Mouse (Mus musculus) lung, embryonic 16.5 days (tissue): ENCODE measurements at regions not wholly inside any gene's neighbourhood (a gene's known extent, or its start where the extent isn't known, plus 50 kb on each side); places are given as distances from the start of the nearest gene placed in this dataset.
A peak's percentile ranks its signal among the peaks of the same experiment; 100 is the strongest.

Experiments used
- ATAC-seq: fragments of 200-750 bp; cut with Nextera tagmentation; 2 replicates; pipeline ENCODE4 v1.8.0; 2017; ENCODE audit warnings: low read depth, mild to moderate bottlenecking, moderate library complexity
- H3K27ac ChIP-seq: fragments of 300-500 bp; sonication (generic); 2 replicates; pipeline ENCODE4 v1.5.1; 2014; ENCODE audit warnings: mild to moderate bottlenecking, control low read depth, low read length
- H3K27me3 ChIP-seq: fragments of 300-500 bp; sonication (generic); 2 replicates; pipeline ENCODE4 v1.6.1; 2014; ENCODE audit warnings: low read depth, low read length, mixed read lengths; ENCODE audit not compliant: control insufficient read depth, insufficient read depth
- H3K36me3 ChIP-seq: fragments of 300-500 bp; sonication (generic); 2 replicates; pipeline ENCODE4 v1.6.1; 2014; ENCODE audit warnings: low read length; ENCODE audit not compliant: control insufficient read depth, insufficient read depth
- H3K4me1 ChIP-seq: fragments of 300-500 bp; sonication (generic); replicated peaks from 2 replicates; pipeline ENCODE4 v1.6.1; 2014; ENCODE audit warnings: low read length, mixed read lengths; ENCODE audit not compliant: control insufficient read depth, insufficient read depth
- H3K4me2 ChIP-seq: fragments of 300-500 bp; sonication (generic); 2 replicates; pipeline ENCODE4 v1.6.1; 2014; ENCODE audit warnings: low read depth, low read length, control low read depth
- H3K4me3 ChIP-seq: fragments of 300-500 bp; sonication (generic); 2 replicates; pipeline ENCODE4 v1.5.1; 2014; ENCODE audit warnings: mild to moderate bottlenecking, low read length, control low read depth
- H3K9ac ChIP-seq: fragments of 300-500 bp; sonication (generic); 2 replicates; pipeline ENCODE4 v1.6.1; 2014; ENCODE audit warnings: low read length, control low read depth
- H3K9me3 ChIP-seq: fragments of 300-500 bp; sonication (generic); 2 replicates; pipeline ENCODE4 v1.6.1; 2016; ENCODE audit warnings: low read length; ENCODE audit not compliant: control insufficient read depth
- WGBS: fragments of 180-500 bp; shearing (Covaris S2); extraction: QIAGEN DNeasy Blood & Tissue Kit; methylation state at CpG from one replicate; pipeline ENCODE4 v1.1.7; 2014; 5-methylcytosine and 5-hydroxymethylcytosine counted together

DNA sequence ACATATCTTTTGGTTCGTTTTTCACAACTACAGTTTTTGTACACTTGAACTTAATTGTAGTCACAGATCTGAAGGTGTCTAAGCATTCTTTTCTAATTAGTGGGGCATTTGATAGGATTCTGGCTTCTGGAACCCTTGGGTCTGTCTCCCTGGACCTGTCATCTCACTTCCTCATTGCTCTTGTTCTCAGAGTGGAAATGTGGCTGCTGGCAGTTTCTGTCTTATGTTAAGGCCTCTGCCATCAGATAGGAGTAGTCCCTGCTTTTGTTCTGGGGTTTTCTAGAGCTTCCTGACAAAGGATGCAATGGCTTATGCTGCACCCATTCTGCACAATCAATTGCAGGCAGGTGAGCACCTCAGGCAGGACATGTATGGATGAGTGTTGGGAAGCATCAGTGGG lies 119.5 kb upstream of the Pde3a start:
- H3K27me3 ChIP-seq: no peaks in the 10 kb centered on the region
- H3K4me2 ChIP-seq: no peak overlapping the region
- 74% methylated on average over 1 of the region's 1 CpGs for WGBS
- no peaks in the 10 kb centered on the region for H3K9me3 ChIP-seq
- no peaks in the 10 kb centered on the region for H3K36me3 ChIP-seq
- no peak overlapping the region for H3K9ac ChIP-seq
- H3K4me1 ChIP-seq: no peaks in the 10 kb centered on the region
- no peak overlapping the region for H3K4me3 ChIP-seq
- H3K27ac ChIP-seq: no peak overlapping the region
- ATAC-seq: no peak

- Histone ChIP-seq H3K9ac (no peak overlapping the region), H3K4me1 (no peaks in the 10 kb centered on the region), H3K4me2 (no peak overlapping the region), H3K9me3 (no peaks in the 10 kb centered on the region), H3K4me3 (no peak overlapping the region), H3K27ac (no peak overlapping the region), H3K36me3 (no peaks in the 10 kb centered on the region), H3K27me3 (no peaks in the 10 kb centered on the region)
- 26% methylated on average over 6 of the region's 6 CpGs for WGBS
- ATAC-seq: no peak
Observed at GRCm38 (mm10) chr6:141134176-141134575, 114.9 kb upstream of the Pde3a start.

- H3K36me3 ChIP-seq: no peaks in the 10 kb centered on the region
- H3K4me1 ChIP-seq: no peaks in the 10 kb centered on the region
- H3K4me3 ChIP-seq: no peak overlapping the region
- no peaks in the 10 kb centered on the region for H3K9me3 ChIP-seq
- H3K27ac ChIP-seq: no peak overlapping the region
- no peak overlapping the region for H3K9ac ChIP-seq
- ATAC-seq: no peak
- H3K4me2 ChIP-seq: no peak overlapping the region
- H3K27me3 ChIP-seq: no peaks in the 10 kb centered on the region
- 76% methylated on average over 12 of the region's 12 CpGs for WGBS
Observed at GRCm38 (mm10) chr6:141136664-141137375, 112.2 kb upstream of the Pde3a start.

GRCm38 (mm10) chr6:141141016-141141415 lies 108.1 kb upstream of the Pde3a start:
- no peak overlapping the region for H3K4me2 ChIP-seq
- H3K4me1 ChIP-seq: peaks cover 2% of the 10 kb centered on the region; the same call in 1 of the 2 replicates
- H3K36me3 ChIP-seq: no peaks in the 10 kb centered on the region
- 81% methylated on average over 22 of the region's 22 CpGs for WGBS
- no peak for ATAC-seq
- no peaks in the 10 kb centered on the region for H3K9me3 ChIP-seq
- H3K27ac ChIP-seq: no peak overlapping the region
- no peak overlapping the region for H3K4me3 ChIP-seq
- no peak overlapping the region for H3K9ac ChIP-seq
- H3K27me3 ChIP-seq: no peaks in the 10 kb centered on the region

DNA sequence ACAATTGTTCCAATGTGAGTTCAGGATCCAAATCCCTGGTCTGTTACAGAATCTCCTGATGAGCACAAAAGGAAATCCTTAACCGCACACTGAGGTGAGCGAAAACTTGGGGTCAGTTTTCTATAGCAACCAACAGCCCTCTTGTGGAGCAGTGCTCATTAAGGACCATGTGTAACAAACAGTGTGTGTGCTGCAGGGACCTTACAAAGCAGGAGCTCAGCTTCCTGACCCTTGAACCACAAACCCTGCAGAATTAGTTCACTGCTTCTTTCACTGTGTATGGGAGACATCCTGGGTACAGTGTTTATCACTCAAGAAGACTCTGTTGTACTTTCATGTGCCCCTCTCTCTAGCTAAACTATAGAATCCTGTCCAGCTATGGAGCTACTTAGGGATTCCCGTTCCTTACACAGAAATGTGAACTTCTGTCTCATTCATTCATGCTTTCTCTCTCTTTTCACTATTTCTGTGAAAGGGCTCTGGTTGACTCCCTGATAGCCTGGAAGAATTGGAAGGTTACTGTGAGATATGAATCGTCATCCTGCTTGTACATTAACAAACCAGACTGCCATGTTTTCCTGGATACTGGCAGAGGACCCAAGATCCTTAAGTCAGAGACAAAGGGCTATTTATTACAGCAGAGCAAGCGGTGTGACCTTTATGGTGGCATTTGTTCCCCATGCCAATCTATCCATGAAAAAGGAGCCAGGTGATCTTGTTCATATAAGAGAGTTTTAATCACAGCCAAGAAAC lies 100.5 kb upstream of the Pde3a start:
- Histone ChIP-seq H3K36me3 (no peaks in the 10 kb centered on the region), H3K4me3 (no peak overlapping the region), H3K9me3 (no peaks in the 10 kb centered on the region), H3K27ac (no peak overlapping the region), H3K9ac (no peak overlapping the region), H3K4me1 (peaks cover 2% of the 10 kb centered on the region; the same call in 1 of the 2 replicates), H3K4me2 (no peak overlapping the region), H3K27me3 (no peaks in the 10 kb centered on the region)
- 75% methylated on average over 5 of the region's 5 CpGs for WGBS
- no peak for ATAC-seq

GRCm38 (mm10) chr6:141149170-141149917 lies 99.7 kb upstream of the Pde3a start:
- WGBS: 75% methylated on average over 12 of the region's 12 CpGs

GRCm38 (mm10) chr6:141159326-141159725 lies 89.7 kb upstream of the Pde3a start:
- 0 out of 2 replicates have a peak, but pooled peaks have one; percentile 38 for ATAC-seq
- H3K9me3 ChIP-seq: 0 out of 2 replicates have a peak, but pooled peaks cover 2% of the 10 kb centered on the region
- no peak overlapping the region for H3K9ac ChIP-seq
- H3K4me3 ChIP-seq: no peak overlapping the region
- H3K4me2 ChIP-seq: no peak overlapping the region
- no peaks in the 10 kb centered on the region for H3K27me3 ChIP-seq
- H3K36me3 ChIP-seq: no peaks in the 10 kb centered on the region
- H3K27ac ChIP-seq: no peak overlapping the region
- 52% methylated on average over 5 of the region's 5 CpGs for WGBS
- no peaks in the 10 kb centered on the region for H3K4me1 ChIP-seq

More at GRCm38 (mm10) chr6:141149170-141149917, 99.7 kb upstream of the Pde3a start:
- Histone ChIP-seq H3K9ac (no peak overlapping the region), H3K9me3 (no peaks in the 10 kb centered on the region), H3K4me3 (no peak overlapping the region), H3K27me3 (no peaks in the 10 kb centered on the region), H3K36me3 (no peaks in the 10 kb centered on the region), H3K27ac (no peak overlapping the region), H3K4me1 (peaks cover 2% of the 10 kb centered on the region; the same call in 1 of the 2 replicates), H3K4me2 (no peak overlapping the region)
- ATAC-seq: no peak

DNA sequence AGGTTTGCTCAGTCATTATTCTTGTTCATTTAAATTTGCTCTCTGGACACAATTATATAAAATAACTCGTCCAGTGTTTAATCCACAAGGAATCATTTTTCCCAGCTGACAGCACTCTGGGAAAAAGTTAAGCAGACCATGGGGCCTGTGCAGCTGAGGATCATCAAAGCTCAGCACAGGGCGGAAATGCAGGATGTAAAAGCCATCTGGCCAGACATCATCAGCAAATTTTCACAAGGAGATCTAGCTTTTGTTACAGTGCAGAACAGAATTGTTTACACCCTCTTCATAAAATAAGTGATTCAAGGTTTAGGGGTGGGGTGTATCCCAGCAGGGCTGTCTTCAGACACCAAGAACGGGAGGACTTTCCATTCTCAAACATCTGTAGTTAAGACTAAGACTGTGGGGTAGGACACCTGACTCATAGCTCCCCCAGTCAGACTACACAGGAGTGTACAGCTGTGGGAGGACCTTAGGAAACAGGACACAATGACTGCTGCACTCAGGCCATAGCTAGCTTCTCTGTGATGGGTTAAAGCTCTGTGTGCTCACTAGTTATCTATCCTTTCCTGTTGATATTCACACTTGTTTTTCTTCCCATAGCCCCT lies 87.3 kb upstream of the Pde3a start:
- Histone ChIP-seq H3K4me3 (no peak overlapping the region), H3K9me3 (no peaks in the 10 kb centered on the region), H3K27me3 (no peaks in the 10 kb centered on the region), H3K27ac (no peak overlapping the region), H3K4me1 (no peaks in the 10 kb centered on the region), H3K4me2 (no peak overlapping the region), H3K9ac (no peak overlapping the region), H3K36me3 (no peaks in the 10 kb centered on the region)
- ATAC-seq: 0 out of 2 replicates have a peak, but pooled peaks have one; percentile 28
- WGBS: 39% methylated on average over 3 of the region's 3 CpGs
